Mouse (Mus musculus): ENCODE results near the gene Parm1. TPM values are rescaled to one million over a fixed set of nuclear protein-coding genes. Genes with fewer than 3 reads are reported as not detected.

Parm1 gene
- polyA plus RNA-seq, 1 experiment from 2014 or later: 0.31 TPM

GRCm38 (mm10) chr5:91618661-91619173 lies 101.3 kb downstream of the Parm1 start:
- Histone ChIP-seq H3K4me1 (ENCODE audit: insufficient read depth) (0 out of 2 replicates have a peak, but pooled peaks cover 5% of the 10 kb centered on the region), H3K9ac (replicated peaks) (no peak overlapping the region), H3K27me3 (ENCODE audit: insufficient read depth, low read length) (no peaks in the 10 kb centered on the region), H3K4me2 (ENCODE audit: low read depth, low read length) (no peak overlapping the region), H3K27ac (ENCODE audit: low read depth) (no peak overlapping the region), H3K9me3 (ENCODE audit: low read length) (no peaks in the 10 kb centered on the region), H3K36me3 (replicated peaks; ENCODE audit: insufficient read depth, low read length) (no peaks in the 10 kb centered on the region), H3K4me3 (ENCODE audit: low read depth, low read length) (no peak overlapping the region)
- DNase-seq (peak; percentile 32), ATAC-seq (no peak)
- no peak for TF ChIP-seq EP300 (IDR thresholded peaks at IDR 0.05; ENCODE audit: low read depth)
- TF ChIP-seq CTCF (IDR thresholded peaks at IDR 0.05; ENCODE audit: low read depth): no peak
- WGBS (ENCODE audit: insufficient replicate concordance): 30% methylated on average over 4 of the region's 4 CpGs

- WGBS (ENCODE audit: insufficient replicate concordance): 78% methylated on average over 6 of the region's 6 CpGs
- no peaks in the 10 kb centered on the region for H3K27me3 ChIP-seq (ENCODE audit: insufficient read depth, low read length)
Measured at GRCm38 (mm10) chr5:91621197-91621596, 103.8 kb downstream of the Parm1 start.

GRCm38 (mm10) chr5:91626823-91627222 lies 109.4 kb downstream of the Parm1 start:
- WGBS (ENCODE audit: insufficient replicate concordance): 80% methylated on average over 7 of the region's 7 CpGs
- Histone ChIP-seq H3K4me3 (ENCODE audit: low read depth, low read length) (no peak overlapping the region), H3K27ac (ENCODE audit: low read depth) (no peak overlapping the region), H3K4me1 (ENCODE audit: insufficient read depth) (no peaks in the 10 kb centered on the region), H3K36me3 (replicated peaks; ENCODE audit: insufficient read depth, low read length) (no peaks in the 10 kb centered on the region), H3K27me3 (ENCODE audit: insufficient read depth, low read length) (no peaks in the 10 kb centered on the region), H3K4me2 (ENCODE audit: low read depth, low read length) (no peak overlapping the region), H3K9me3 (ENCODE audit: low read length) (no peaks in the 10 kb centered on the region), H3K9ac (replicated peaks) (no peak overlapping the region)
- ATAC-seq: no peak
- TF ChIP-seq EP300 (IDR thresholded peaks at IDR 0.05; ENCODE audit: low read depth) (no peak), CTCF (IDR thresholded peaks at IDR 0.05; ENCODE audit: low read depth) (no peak)
- no peak for DNase-seq

More at GRCm38 (mm10) chr5:91621197-91621596, 103.8 kb downstream of the Parm1 start:
- Histone ChIP-seq H3K4me3 (ENCODE audit: low read depth, low read length) (no peak overlapping the region), H3K4me2 (ENCODE audit: low read depth, low read length) (no peak overlapping the region), H3K36me3 (replicated peaks; ENCODE audit: insufficient read depth, low read length) (no peaks in the 10 kb centered on the region), H3K9me3 (ENCODE audit: low read length) (no peaks in the 10 kb centered on the region), H3K4me1 (ENCODE audit: insufficient read depth) (0 out of 2 replicates have a peak, but pooled peaks cover 5% of the 10 kb centered on the region), H3K27ac (ENCODE audit: low read depth) (no peak overlapping the region), H3K9ac (replicated peaks) (no peak overlapping the region)
- DNase-seq: no peak
- no peak for ATAC-seq
- TF ChIP-seq CTCF (IDR thresholded peaks at IDR 0.05; ENCODE audit: low read depth): no peak
- no peak for TF ChIP-seq EP300 (IDR thresholded peaks at IDR 0.05; ENCODE audit: low read depth)

- Histone ChIP-seq H3K36me3 (replicated peaks; ENCODE audit: insufficient read depth, low read length) (no peaks in the 10 kb centered on the region), H3K27me3 (ENCODE audit: insufficient read depth, low read length) (no peaks in the 10 kb centered on the region), H3K9me3 (ENCODE audit: low read length) (no peaks in the 10 kb centered on the region), H3K9ac (replicated peaks) (no peak overlapping the region), H3K4me1 (ENCODE audit: insufficient read depth) (no peaks in the 10 kb centered on the region), H3K27ac (ENCODE audit: low read depth) (no peak overlapping the region), H3K4me2 (ENCODE audit: low read depth, low read length) (no peak overlapping the region), H3K4me3 (ENCODE audit: low read depth, low read length) (no peak overlapping the region)
- ATAC-seq (peak; percentile 50), DNase-seq (peak; percentile 41)
- 51% methylated on average over 5 of the region's 5 CpGs for WGBS (ENCODE audit: insufficient replicate concordance)
- TF ChIP-seq EP300 (IDR thresholded peaks at IDR 0.05; ENCODE audit: low read depth) (no peak), CTCF (IDR thresholded peaks at IDR 0.05; ENCODE audit: low read depth) (no peak)
Measured at GRCm38 (mm10) chr5:91629472-91629871, 112.1 kb downstream of the Parm1 start.

- Histone ChIP-seq H3K27me3 (ENCODE audit: insufficient read depth, low read length) (no peaks in the 10 kb centered on the region), H3K36me3 (replicated peaks; ENCODE audit: insufficient read depth, low read length) (no peaks in the 10 kb centered on the region), H3K4me2 (ENCODE audit: low read depth, low read length) (no peak overlapping the region), H3K4me1 (ENCODE audit: insufficient read depth) (no peaks in the 10 kb centered on the region), H3K27ac (ENCODE audit: low read depth) (no peak overlapping the region), H3K9me3 (ENCODE audit: low read length) (no peaks in the 10 kb centered on the region), H3K9ac (replicated peaks) (no peak overlapping the region), H3K4me3 (ENCODE audit: low read depth, low read length) (no peak overlapping the region)
- DNase-seq (no peak), ATAC-seq (no peak)
- no peak for TF ChIP-seq EP300 (IDR thresholded peaks at IDR 0.05; ENCODE audit: low read depth)
- 74% methylated on average over 4 of the region's 4 CpGs for WGBS (ENCODE audit: insufficient replicate concordance)
Measured at GRCm38 (mm10) chr5:91651330-91651729, 133.9 kb downstream of the Parm1 start.

GRCm38 (mm10) chr5:91653061-91653915 lies 135.9 kb downstream of the Parm1 start:
- H3K9me3 ChIP-seq (ENCODE audit: low read length): no peaks in the 10 kb centered on the region
- DNase-seq (no peak), ATAC-seq (no peak)
- 72% methylated on average over 14 of the region's 14 CpGs for WGBS (ENCODE audit: insufficient replicate concordance)
- H3K4me3 ChIP-seq (ENCODE audit: low read depth, low read length): no peak overlapping the region
- no peak overlapping the region for H3K4me2 ChIP-seq (ENCODE audit: low read depth, low read length)
- H3K36me3 ChIP-seq (replicated peaks; ENCODE audit: insufficient read depth, low read length): no peaks in the 10 kb centered on the region
- H3K27me3 ChIP-seq (ENCODE audit: insufficient read depth, low read length): no peaks in the 10 kb centered on the region
- no peak overlapping the region for H3K27ac ChIP-seq (ENCODE audit: low read depth)
- H3K9ac ChIP-seq (replicated peaks): no peak overlapping the region
- no peaks in the 10 kb centered on the region for H3K4me1 ChIP-seq (ENCODE audit: insufficient read depth)
- TF ChIP-seq CTCF (IDR thresholded peaks at IDR 0.05; ENCODE audit: low read depth) (no peak), EP300 (IDR thresholded peaks at IDR 0.05; ENCODE audit: low read depth) (no peak)

Data from liver, postnatal 0 days (tissue).